ENCODE assay signal across 8 mouse cellular contexts in genomic region chr10:9821299-9821698, GRCm38 (mm10).
A peak's percentile ranks its signal among the peaks of the same experiment; 100 is the strongest.
DNase-seq lines count a peak whose midpoint lies in the region; ATAC-seq and TF ChIP-seq lines count a peak whose summit lies in the region.

No protein-coding gene starts in this region.

- TF ChIP-seq POLR2A in thymus, adult 2 months (IDR thresholded peaks at IDR 0.05; ENCODE audit: control insufficient read depth, extremely low read depth, insufficient read depth, low read length, poor library complexity), result no peak

- H3K9ac ChIP-seq in neural tube, embryonic 15.5 days (replicated peaks), result no peak overlapping the region

- no peak overlapping the region for H3K4me2 ChIP-seq in neural tube, embryonic 15.5 days

- no peaks in the 10 kb centered on the region for H3K27me3 ChIP-seq in thymus, adult 2 months (ENCODE audit: control insufficient read depth, insufficient read depth, low read length)
- H3K27me3 ChIP-seq in neural tube, embryonic 15.5 days (replicated peaks), result no peaks in the 10 kb centered on the region

- TF ChIP-seq CTCF in gastrocnemius, adult 2 months (IDR thresholded peaks at IDR 0.05), result peak; percentile 50; the same call in 1 of the 2 replicates
- TF ChIP-seq CTCF in thymus, adult 2 months (IDR thresholded peaks at IDR 0.05; ENCODE audit: borderline replicate concordance, control insufficient read depth, extremely low read depth, insufficient read depth, low read length, poor library complexity), result no peak

- H3K27ac ChIP-seq in gastrocnemius, adult 2 months, result no peak overlapping the region
- no peak overlapping the region for H3K27ac ChIP-seq in thymus, adult 2 months (ENCODE audit: control insufficient read depth, insufficient read depth, low read length)
- no peak overlapping the region for H3K27ac ChIP-seq in neural tube, embryonic 15.5 days (replicated peaks)

- WGBS in thymus, adult 2 months, result 89% methylated on average over 6 of the region's 6 CpGs
- 69% methylated on average over 6 of the region's 6 CpGs for WGBS in neural tube, embryonic 15.5 days

- H3K4me1 ChIP-seq in thymus, adult 2 months (replicated peaks; ENCODE audit: control insufficient read depth, insufficient read depth, low read length), result no peaks in the 10 kb centered on the region
- H3K4me1 ChIP-seq in neural tube, embryonic 15.5 days, result no peaks in the 10 kb centered on the region

- intact Hi-C loops in gastrocnemius, adult 2 months (cut with DNase I), result loop anchor here (10.0 kb wide), 1 partner anchor 734 kb away; the partner anchor contains the start of gene Rab32

- H3K36me3 ChIP-seq in thymus, adult 2 months (ENCODE audit: control insufficient read depth, insufficient read depth, low read length), result no peaks in the 10 kb centered on the region
- peaks cover 13% of the 10 kb centered on the region; the same call in 1 of the 2 replicates for H3K36me3 ChIP-seq in neural tube, embryonic 15.5 days

- no peak for DNase-seq in gastrocnemius, adult 2 months
- DNase-seq in gastrocnemius, postnatal 10 days, result no peak
- peak; percentile 6 for DNase-seq in thymus, adult 2 months
- DNase-seq in thymus, adult 18-20 months, result no peak
- DNase-seq in kidney, postnatal 14 days, result peak; percentile 12
- DNase-seq in embryo, embryonic 10 days (ENCODE audit: low spot score), result no peak
- no peak for DNase-seq in testis, postnatal 10 days (ENCODE audit: low spot score)

- no peak for ATAC-seq in neural tube, embryonic 15.5 days (ENCODE audit: low FRiP score)

- H3K9me3 ChIP-seq in neural tube, embryonic 15.5 days (replicated peaks), result no peaks in the 10 kb centered on the region

- no peak overlapping the region for H3K4me3 ChIP-seq in gastrocnemius, adult 2 months
- no peak overlapping the region for H3K4me3 ChIP-seq in thymus, adult 2 months (ENCODE audit: control insufficient read depth, insufficient read depth, low read length)
- H3K4me3 ChIP-seq in neural tube, embryonic 15.5 days (replicated peaks), result no peak overlapping the region

Comparison
In these comparisons a context has a peak if more than half of its experiments do, and no peak if none do; other contexts are left out.
1. DNase-seq: peak in thymus, adult 2 months (single experiment) and kidney, postnatal 14 days (single experiment); none in gastrocnemius, adult 2 months (single experiment), gastrocnemius, postnatal 10 days (single experiment), thymus, adult 18-20 months (0 of 2), embryo, embryonic 10 days (single experiment) and testis, postnatal 10 days (single experiment).